Mouse (Mus musculus) embryonic fibroblast, embryonic 13.5 days (primary cell): ENCODE data around the gene Bcl7c. TPM values are rescaled to one million over a fixed set of nuclear protein-coding genes. Genes with fewer than 3 reads are reported as not detected.

ENCODE experiments used
- H3K27ac ChIP-seq: 2 replicates; pipeline ENCODE4 v1.5.1; 2012; ENCODE audit warnings: low read length, control low read depth, inconsistent platforms; ENCODE audit not compliant: insufficient read depth
- H3K4me1 ChIP-seq: 2 replicates; pipeline ENCODE4 v1.6.1; 2011; ENCODE audit warnings: low read length; ENCODE audit not compliant: control insufficient read depth, insufficient read depth
- H3K4me3 ChIP-seq: 2 replicates; pipeline ENCODE4 v1.5.1; 2011; ENCODE audit warnings: mild to moderate bottlenecking, control low read depth, low read length; ENCODE audit not compliant: insufficient read depth
- CTCF ChIP-seq: IDR thresholded peaks from 2 replicates; pipeline ENCODE4 v1.5.1; 2011; ENCODE audit warnings: mild to moderate bottlenecking, control low read depth, low read length, moderate library complexity, borderline replicate concordance; ENCODE audit not compliant: insufficient read depth
- POLR2A ChIP-seq: IDR thresholded peaks from 2 replicates; pipeline ENCODE4 v1.6.1; 2011; ENCODE audit warnings: low read depth, mild to moderate bottlenecking, control low read depth, low read length, moderate library complexity
- polyA plus RNA-seq: library from polyadenylated mRNA; stranded (reverse); fragments of >200 nt; gene quantifications from 2 replicates; pipeline ENCODE4 v1.2.4, GENCODE M21; 2011; ENCODE audit warnings: low read depth; ENCODE audit not compliant: missing spikeins, insufficient read length

The Bcl7c gene
- polyA plus RNA-seq, 1 experiment = 57.0 TPM

- Histone ChIP-seq H3K4me1 (peaks cover 9% of the 10 kb centered on the region), H3K27ac (no peak overlapping the region), H3K4me3 (no peak overlapping the region)
- TF ChIP-seq CTCF (no peak), POLR2A (no peak)
Measured at GRCm38 (mm10) chr7:127688935-127689334, 19.8 kb downstream of the Bcl7c start.

- TF ChIP-seq POLR2A (no peak), CTCF (no peak)
- Histone ChIP-seq H3K4me1 (peaks cover 9% of the 10 kb centered on the region), H3K4me3 (no peak overlapping the region), H3K27ac (no peak overlapping the region)
Measured at GRCm38 (mm10) chr7:127686740-127687449, 21.8 kb downstream of the Bcl7c start.

GRCm38 (mm10) chr7:127685304-127686018 lies 23.3 kb downstream of the Bcl7c start:
- H3K4me3 ChIP-seq = no peak overlapping the region
- no peak for TF ChIP-seq POLR2A
- no peak for TF ChIP-seq CTCF
- H3K27ac ChIP-seq = no peak overlapping the region
- H3K4me1 ChIP-seq = peaks cover 7% of the 10 kb centered on the region; the same call in 1 of the 2 replicates

- Histone ChIP-seq H3K4me1 (no peaks in the 10 kb centered on the region), H3K4me3 (no peak overlapping the region), H3K27ac (no peak overlapping the region)
- TF ChIP-seq CTCF (no peak), POLR2A (no peak)
Measured at GRCm38 (mm10) chr7:127681888-127682553, 26.7 kb downstream of the Bcl7c start.

GRCm38 (mm10) chr7:127680541-127680940 lies 28.2 kb downstream of the Bcl7c start:
- Histone ChIP-seq H3K27ac (no peak overlapping the region), H3K4me1 (no peaks in the 10 kb centered on the region), H3K4me3 (no peak overlapping the region)
- no peak for TF ChIP-seq CTCF
- no peak for TF ChIP-seq POLR2A

GRCm38 (mm10) chr7:127678811-127679210 lies 29.9 kb downstream of the Bcl7c start:
- H3K4me3 ChIP-seq = no peak overlapping the region
- H3K27ac ChIP-seq = no peak overlapping the region
- no peak for TF ChIP-seq CTCF
- no peak for TF ChIP-seq POLR2A
- H3K4me1 ChIP-seq = no peaks in the 10 kb centered on the region

GRCm38 (mm10) chr7:127677609-127678008 lies 31.1 kb downstream of the Bcl7c start:
- Histone ChIP-seq H3K4me1 (no peaks in the 10 kb centered on the region), H3K27ac (no peak overlapping the region), H3K4me3 (no peak overlapping the region)
- TF ChIP-seq CTCF = no peak
- no peak for TF ChIP-seq POLR2A

GRCm38 (mm10) chr7:127677077-127677476 lies 31.7 kb downstream of the Bcl7c start:
- Histone ChIP-seq H3K4me1 (no peaks in the 10 kb centered on the region), H3K27ac (no peak overlapping the region), H3K4me3 (no peak overlapping the region)
- TF ChIP-seq POLR2A (no peak), CTCF (peak; percentile 75)

GRCm38 (mm10) chr7:127675391-127675811 lies 33.3 kb downstream of the Bcl7c start:
- no peak overlapping the region for H3K27ac ChIP-seq
- TF ChIP-seq POLR2A = no peak
- TF ChIP-seq CTCF = no peak
- H3K4me1 ChIP-seq = no peaks in the 10 kb centered on the region
- no peak overlapping the region for H3K4me3 ChIP-seq
